Mouse (Mus musculus): ENCODE results near the gene Dync1i2. TPM values are rescaled to one million over a fixed set of nuclear protein-coding genes. Genes with fewer than 3 reads are reported as not detected.

Gene Dync1i2
- polyA plus RNA-seq, 1 experiment, result 46.5 TPM

- Histone ChIP-seq H3K27me3 (ENCODE audit: control insufficient read depth, insufficient read depth, low read length) (no peaks in the 10 kb centered on the region), H3K4me1 (ENCODE audit: control insufficient read depth, insufficient read depth, low read length) (no peaks in the 10 kb centered on the region), H3K36me3 (ENCODE audit: control insufficient read depth, insufficient read depth, low read length) (no peaks in the 10 kb centered on the region), H3K4me3 (ENCODE audit: control insufficient read depth, low read depth, low read length) (no peak overlapping the region), H3K27ac (ENCODE audit: control insufficient read depth, insufficient read depth, low read depth, low read length) (no peak overlapping the region)
- TF ChIP-seq CTCF (IDR thresholded peaks at IDR 0.05; ENCODE audit: control insufficient read depth, insufficient read depth, insufficient replicate concordance, low read depth, low read length), result no peak
- no peak for TF ChIP-seq POLR2A (IDR thresholded peaks at IDR 0.05; ENCODE audit: control insufficient read depth, low read depth, low read length)
Observed at GRCm38 (mm10) chr2:71270085-71270484, 58.6 kb downstream of the Dync1i2 start.

DNA sequence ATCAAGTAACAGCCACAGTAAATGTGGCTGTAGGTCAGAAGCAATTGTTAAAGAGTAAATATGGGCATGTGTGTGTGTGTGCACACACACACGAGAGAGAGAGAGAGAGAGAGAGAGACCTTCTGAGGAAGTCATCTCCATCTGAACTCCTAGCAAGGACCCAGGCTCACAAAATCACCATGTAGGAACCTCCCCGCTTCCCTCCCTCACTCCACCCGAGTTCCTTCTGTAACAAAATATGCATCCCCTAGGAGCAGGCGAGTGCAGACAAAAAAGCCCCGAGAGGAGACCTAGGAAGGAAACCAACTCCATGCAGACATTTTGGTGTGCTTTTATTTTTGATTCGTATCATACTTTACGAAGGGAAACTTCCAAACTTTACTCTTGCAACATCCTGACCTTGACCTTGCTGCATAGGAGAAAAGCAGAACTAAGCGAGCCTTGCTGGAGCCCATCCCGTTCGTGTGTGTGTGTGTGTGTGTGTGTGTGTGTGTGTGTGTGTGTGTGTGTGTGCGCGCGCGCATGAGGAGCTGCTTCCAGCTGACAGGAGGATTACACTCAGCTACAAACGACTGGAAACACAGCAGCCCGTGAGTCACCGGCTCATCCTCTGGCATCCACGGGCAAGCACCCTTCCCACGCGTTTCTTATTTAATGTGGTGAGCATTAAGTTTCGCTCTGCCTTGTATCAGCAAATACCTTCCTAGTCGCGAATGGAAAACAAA, 62.6 kb downstream of the Dync1i2 start:
- Histone ChIP-seq H3K4me3 (ENCODE audit: control insufficient read depth, low read depth, low read length) (peak overlapping the region; percentile 49), H3K36me3 (ENCODE audit: control insufficient read depth, insufficient read depth, low read length) (no peaks in the 10 kb centered on the region), H3K4me1 (ENCODE audit: control insufficient read depth, insufficient read depth, low read length) (no peaks in the 10 kb centered on the region), H3K27me3 (ENCODE audit: control insufficient read depth, insufficient read depth, low read length) (no peaks in the 10 kb centered on the region), H3K27ac (ENCODE audit: control insufficient read depth, insufficient read depth, low read depth, low read length) (peak overlapping the region; percentile 32)
- TF ChIP-seq POLR2A (IDR thresholded peaks at IDR 0.05; ENCODE audit: control insufficient read depth, low read depth, low read length) (no peak), CTCF (IDR thresholded peaks at IDR 0.05; ENCODE audit: control insufficient read depth, insufficient read depth, insufficient replicate concordance, low read depth, low read length) (no peak)

DNA sequence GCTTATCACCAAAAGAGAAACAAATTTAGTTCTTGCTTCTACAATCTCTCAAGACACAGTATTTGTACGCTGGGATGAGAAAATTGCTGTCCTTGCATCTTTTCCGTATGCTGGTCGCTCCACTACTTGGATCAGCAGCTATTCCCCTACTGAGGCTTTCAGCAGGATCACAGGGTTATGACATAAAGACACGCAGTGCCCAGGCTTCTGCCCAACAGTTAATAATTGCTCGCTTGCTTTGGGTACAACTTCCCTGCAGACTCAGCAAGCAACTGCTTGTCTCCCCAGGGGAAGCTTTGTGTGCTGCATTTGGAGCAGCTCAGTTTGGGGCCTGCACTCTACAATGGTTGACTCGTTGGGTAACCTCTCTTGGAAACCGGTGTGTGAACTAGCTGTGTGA, 64.2 kb downstream of the Dync1i2 start:
- TF ChIP-seq POLR2A (IDR thresholded peaks at IDR 0.05; ENCODE audit: control insufficient read depth, low read depth, low read length) (no peak), CTCF (IDR thresholded peaks at IDR 0.05; ENCODE audit: control insufficient read depth, insufficient read depth, insufficient replicate concordance, low read depth, low read length) (no peak)

DNA sequence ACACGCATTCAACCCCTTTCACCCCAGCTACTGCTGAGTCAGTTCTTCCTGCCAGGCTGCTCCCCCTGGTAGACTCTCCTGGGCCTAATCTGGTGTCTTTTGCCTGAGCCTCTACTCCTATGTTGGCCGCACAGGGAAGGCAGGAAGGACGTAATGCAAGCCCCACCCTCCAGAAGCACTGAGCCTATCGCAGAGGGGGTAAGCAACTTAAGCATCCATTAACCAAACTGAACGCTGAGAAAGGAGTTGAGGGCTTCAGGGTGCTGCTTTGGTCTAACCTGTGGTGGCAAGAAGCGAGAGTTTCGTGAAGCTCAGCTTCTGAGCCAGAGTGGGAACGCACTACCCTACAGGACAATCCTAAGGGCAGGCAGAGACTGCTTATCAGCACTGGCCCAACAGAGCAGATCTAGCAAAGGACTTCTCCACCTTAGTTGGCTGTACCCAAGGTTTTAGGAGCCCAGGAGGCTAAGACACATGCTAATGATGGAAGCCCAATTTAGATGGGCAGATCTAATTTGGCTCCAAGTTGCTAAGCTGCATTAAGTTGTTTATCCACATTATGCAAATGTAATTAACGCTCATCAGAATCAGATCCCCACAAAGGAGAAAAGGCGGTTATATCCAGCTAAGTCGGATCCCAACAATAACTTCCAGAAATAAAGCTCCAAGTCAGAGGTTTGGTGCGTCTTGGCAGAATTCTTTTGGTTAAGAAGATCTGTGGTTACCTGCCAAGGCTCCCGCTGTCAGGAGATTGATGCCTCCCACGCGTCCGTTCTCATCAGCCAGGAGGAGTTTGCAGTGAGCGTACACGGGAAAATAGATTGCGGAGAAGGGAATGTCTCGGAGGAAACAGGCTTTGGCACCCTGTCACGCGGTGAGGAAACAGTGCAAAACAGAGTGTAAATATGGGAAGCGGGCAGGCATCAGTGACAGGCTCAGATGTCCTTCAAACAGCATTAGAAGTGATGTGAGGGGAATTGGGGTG, 67.6 kb downstream of the Dync1i2 start:
- Histone ChIP-seq H3K36me3 (ENCODE audit: control insufficient read depth, insufficient read depth, low read length) (no peaks in the 10 kb centered on the region), H3K4me1 (ENCODE audit: control insufficient read depth, insufficient read depth, low read length) (no peaks in the 10 kb centered on the region), H3K27ac (ENCODE audit: control insufficient read depth, insufficient read depth, low read depth, low read length) (no peak overlapping the region; the same call in 1 of the 2 replicates), H3K27me3 (ENCODE audit: control insufficient read depth, insufficient read depth, low read length) (no peaks in the 10 kb centered on the region), H3K4me3 (ENCODE audit: control insufficient read depth, low read depth, low read length) (no peak overlapping the region)
- no peak for TF ChIP-seq POLR2A (IDR thresholded peaks at IDR 0.05; ENCODE audit: control insufficient read depth, low read depth, low read length)
- TF ChIP-seq CTCF (IDR thresholded peaks at IDR 0.05; ENCODE audit: control insufficient read depth, insufficient read depth, insufficient replicate concordance, low read depth, low read length), result no peak

More for the DNA sequence above, 64.2 kb downstream of the Dync1i2 start:
- H3K4me3 ChIP-seq (ENCODE audit: control insufficient read depth, low read depth, low read length), result no peak overlapping the region
- H3K27me3 ChIP-seq (ENCODE audit: control insufficient read depth, insufficient read depth, low read length), result no peaks in the 10 kb centered on the region
- H3K27ac ChIP-seq (ENCODE audit: control insufficient read depth, insufficient read depth, low read depth, low read length), result no peak overlapping the region; the same call in 1 of the 2 replicates
- no peaks in the 10 kb centered on the region for H3K36me3 ChIP-seq (ENCODE audit: control insufficient read depth, insufficient read depth, low read length)
- no peaks in the 10 kb centered on the region for H3K4me1 ChIP-seq (ENCODE audit: control insufficient read depth, insufficient read depth, low read length)

DNA sequence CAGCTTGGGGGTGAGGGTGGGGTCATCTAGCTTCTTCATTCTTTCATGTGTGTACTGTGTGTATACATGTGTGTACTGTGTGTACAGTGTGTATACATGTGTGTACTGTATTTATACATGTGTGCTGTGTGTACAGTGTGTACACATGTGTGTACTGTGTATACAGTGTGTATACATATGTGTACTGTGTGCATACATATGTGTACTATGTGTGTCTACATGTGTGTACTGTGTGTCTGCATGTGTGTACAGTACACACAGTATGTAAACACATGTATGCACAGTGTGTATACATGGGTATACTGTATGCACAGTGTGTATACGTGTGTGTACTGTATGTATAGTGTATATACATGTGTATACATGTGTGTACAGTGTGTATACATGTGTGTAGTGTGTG, 70.5 kb downstream of the Dync1i2 start:
- TF ChIP-seq CTCF (IDR thresholded peaks at IDR 0.05; ENCODE audit: control insufficient read depth, insufficient read depth, insufficient replicate concordance, low read depth, low read length) (no peak), POLR2A (IDR thresholded peaks at IDR 0.05; ENCODE audit: control insufficient read depth, low read depth, low read length) (no peak)
- H3K27me3 ChIP-seq (ENCODE audit: control insufficient read depth, insufficient read depth, low read length), result no peaks in the 10 kb centered on the region
- H3K4me1 ChIP-seq (ENCODE audit: control insufficient read depth, insufficient read depth, low read length), result no peaks in the 10 kb centered on the region
- no peaks in the 10 kb centered on the region for H3K36me3 ChIP-seq (ENCODE audit: control insufficient read depth, insufficient read depth, low read length)
- no peak overlapping the region for H3K27ac ChIP-seq (ENCODE audit: control insufficient read depth, insufficient read depth, low read depth, low read length)
- no peak overlapping the region for H3K4me3 ChIP-seq (ENCODE audit: control insufficient read depth, low read depth, low read length)

DNA sequence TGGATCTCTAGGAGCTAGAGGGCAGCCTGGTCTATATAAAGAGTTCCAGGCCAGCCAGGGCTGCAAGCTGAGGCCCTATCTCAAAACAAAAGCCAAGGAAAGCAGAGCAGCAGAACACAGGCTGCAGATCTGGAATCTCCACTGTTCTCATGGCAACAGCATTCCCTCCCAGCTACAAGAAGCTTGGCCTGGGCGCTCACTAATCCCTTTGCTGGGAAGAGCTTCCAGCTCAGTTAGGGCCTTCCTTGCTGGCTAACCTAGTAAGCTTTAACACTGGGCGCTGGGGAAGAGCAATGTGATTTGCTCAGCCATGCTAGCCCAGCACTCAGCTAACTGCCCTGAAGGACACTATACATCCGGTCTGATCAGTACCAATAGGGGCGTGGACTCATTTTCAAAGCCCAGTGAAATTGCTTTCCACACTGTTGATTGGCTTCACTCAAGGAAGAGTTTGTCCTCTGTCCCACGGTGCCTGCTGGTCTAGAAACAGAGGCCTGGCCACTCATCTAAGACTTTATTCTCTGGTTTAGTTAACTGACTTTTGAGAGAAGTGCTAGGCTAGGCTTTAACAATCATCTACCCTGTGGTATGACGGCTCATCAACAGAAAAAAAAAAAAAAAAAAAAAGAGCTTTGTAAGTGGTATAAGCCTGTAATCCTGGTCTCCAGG, 78.7 kb downstream of the Dync1i2 start:
- H3K36me3 ChIP-seq (ENCODE audit: control insufficient read depth, insufficient read depth, low read length), result no peaks in the 10 kb centered on the region
- H3K27me3 ChIP-seq (ENCODE audit: control insufficient read depth, insufficient read depth, low read length), result no peaks in the 10 kb centered on the region
- peaks cover 5% of the 10 kb centered on the region for H3K4me1 ChIP-seq (ENCODE audit: control insufficient read depth, insufficient read depth, low read length)
- H3K27ac ChIP-seq (ENCODE audit: control insufficient read depth, insufficient read depth, low read depth, low read length), result no peak overlapping the region
- TF ChIP-seq CTCF (IDR thresholded peaks at IDR 0.05; ENCODE audit: control insufficient read depth, insufficient read depth, insufficient replicate concordance, low read depth, low read length) (no peak), POLR2A (IDR thresholded peaks at IDR 0.05; ENCODE audit: control insufficient read depth, low read depth, low read length) (no peak)
- H3K4me3 ChIP-seq (ENCODE audit: control insufficient read depth, low read depth, low read length), result no peak overlapping the region
